Mouse (Mus musculus): ENCODE measurements around the gene Ppp2r5b.

- no peak for TF ChIP-seq CTCF (IDR thresholded peaks at IDR 0.05; ENCODE audit: borderline replicate concordance, extremely low read depth, insufficient read depth, insufficient read length)
- TF ChIP-seq POLR2A (IDR thresholded peaks at IDR 0.05; ENCODE audit: borderline replicate concordance, extremely low read depth, insufficient read depth, insufficient read length, poor library complexity, severe bottlenecking), result no peak
These were observed 34.3 kb upstream of the Ppp2r5b start for GRCm38 (mm10) chr19:6269798-6270475.

Measured in brain, embryonic 14.5 days (tissue).